Comparison of ENCODE assay signal across 27 mouse cellular contexts in genomic region chr7:138455371-138455770, GRCm38 (mm10). TPM values are rescaled to one million over a fixed set of nuclear protein-coding genes. Genes with fewer than 3 reads are reported as not detected.
"Had no signal": no experiment of that assay in that cellular context is flagged by ENCODE, and none has a peak within 500 bp of the region (broad histone marks: within the 10 kb centered on the region; RNA-seq: fewer than 3 reads in every experiment).

No protein-coding gene starts in this region.

- H3K9me3 ChIP-seq: heart, embryonic 13.5 days; heart, embryonic 15.5 days; hindbrain, embryonic 13.5 days; hindbrain, embryonic 15.5 days; kidney, embryonic 15.5 days; limb, embryonic 13.5 days; limb, embryonic 15.5 days; liver, embryonic 12.5 days had no signal

- H3K9ac ChIP-seq: heart, embryonic 13.5 days; heart, embryonic 15.5 days; hindbrain, embryonic 13.5 days; hindbrain, embryonic 15.5 days; kidney, embryonic 15.5 days; limb, embryonic 13.5 days; limb, embryonic 15.5 days; liver, embryonic 12.5 days; liver, embryonic 14.5 days had no signal

- H3K27me3 ChIP-seq: heart, embryonic 13.5 days; heart, embryonic 15.5 days; hindbrain, embryonic 13.5 days; hindbrain, embryonic 15.5 days; kidney, embryonic 15.5 days; liver, embryonic 12.5 days had no signal

- DNase-seq: gastrocnemius, adult 2 months; gastrocnemius, postnatal 10 days; gastrocnemius, postnatal 25 days; heart, adult 18-20 months; heart, postnatal 14 days; heart, postnatal 36 days; kidney, adult 11 months; kidney, postnatal 14 days; kidney, postnatal 36 days had no signal

- H3K4me1 ChIP-seq: heart, embryonic 13.5 days; heart, embryonic 15.5 days; kidney, embryonic 15.5 days; limb, embryonic 13.5 days; limb, embryonic 15.5 days; liver, embryonic 12.5 days had no signal

- H3K36me3 ChIP-seq: heart, embryonic 13.5 days; heart, embryonic 15.5 days; hindbrain, embryonic 13.5 days; hindbrain, embryonic 15.5 days; kidney, embryonic 15.5 days; limb, embryonic 13.5 days; limb, embryonic 15.5 days; liver, embryonic 12.5 days had no signal

- ATAC-seq: hindbrain, postnatal 0 days; intestine, embryonic 16.5 days; liver, embryonic 12.5 days had no signal

- H3K27ac ChIP-seq: gastrocnemius, adult 2 months; heart, embryonic 13.5 days; heart, embryonic 15.5 days; hindbrain, embryonic 13.5 days; hindbrain, embryonic 15.5 days; hindbrain, postnatal 0 days; kidney, embryonic 15.5 days; kidney, postnatal 0 days; layer of hippocampus, adult 2 months; left cerebral cortex, adult 2 months; limb, embryonic 13.5 days; limb, embryonic 15.5 days; liver, embryonic 12.5 days; liver, embryonic 14.5 days had no signal

- H3K4me3 ChIP-seq: gastrocnemius, adult 2 months; heart, embryonic 13.5 days; heart, embryonic 15.5 days; hindbrain, embryonic 13.5 days; hindbrain, embryonic 15.5 days; kidney, embryonic 15.5 days; layer of hippocampus, adult 2 months; left cerebral cortex, adult 2 months; limb, embryonic 13.5 days; limb, embryonic 15.5 days; liver, embryonic 12.5 days had no signal

RNA-seq across cellular contexts. Expression of gene Tcerg1l, which starts 57.8 kb away (rescaled TPM):
- total RNA-seq: gastrocnemius, adult 2 months; gastrocnemius, postnatal 25 days; granulocyte monocyte progenitor cell, adult 5-6 weeks; heart, adult 18-20 months; heart, postnatal 14 days; heart, postnatal 36 days; hematopoietic stem cell, adult 5-6 weeks; liver, adult 2 months had no signal
- polyA plus RNA-seq: heart, postnatal 0 days; liver, adult 2 months had no signal
